Mouse (Mus musculus) gastrocnemius, postnatal 4 days (tissue): Measurements from ENCODE around the gene Heatr1. TPM values are rescaled to one million over a fixed set of nuclear protein-coding genes. Genes with fewer than 3 reads are reported as not detected.

Experiments used
- DNase-seq, 2 experiments: peaks; one replicate each; pipeline ENCODE4 v3.0.0; 2021 to 2022; ENCODE audit warnings: low spot score in 2 of 2, mixed read lengths in 2 of 2
- long read RNA-seq, 2 experiments: library from polyadenylated mRNA; stranded (forward); transcript quantifications; one replicate each; pipeline ENCODE4 v2.0.0; 2021
- total RNA-seq, 2 experiments: library from RNA; stranded (reverse); gene quantifications; 2 replicates each; pipeline ENCODE4 v1.2.3; 2021

Gene Heatr1
- 10 to 100 TPM; 14.8 to 17.4 TPM for total RNA-seq
- long read RNA-seq, experiment 1, full-length matches to known transcripts = 1 of 4 reads
- long read RNA-seq, experiment 1, partial matches to known transcripts = 2 of 4 reads
- long read RNA-seq, experiment 1, other reads (novel, unspliced or antisense) = 1 of 4 reads
- long read RNA-seq, experiment 2, full-length matches to known transcripts = 6 of 8 reads
- long read RNA-seq, experiment 2, partial matches to known transcripts = 0 of 8 reads
- long read RNA-seq, experiment 2, other reads (novel, unspliced or antisense) = 2 of 8 reads

DNA sequence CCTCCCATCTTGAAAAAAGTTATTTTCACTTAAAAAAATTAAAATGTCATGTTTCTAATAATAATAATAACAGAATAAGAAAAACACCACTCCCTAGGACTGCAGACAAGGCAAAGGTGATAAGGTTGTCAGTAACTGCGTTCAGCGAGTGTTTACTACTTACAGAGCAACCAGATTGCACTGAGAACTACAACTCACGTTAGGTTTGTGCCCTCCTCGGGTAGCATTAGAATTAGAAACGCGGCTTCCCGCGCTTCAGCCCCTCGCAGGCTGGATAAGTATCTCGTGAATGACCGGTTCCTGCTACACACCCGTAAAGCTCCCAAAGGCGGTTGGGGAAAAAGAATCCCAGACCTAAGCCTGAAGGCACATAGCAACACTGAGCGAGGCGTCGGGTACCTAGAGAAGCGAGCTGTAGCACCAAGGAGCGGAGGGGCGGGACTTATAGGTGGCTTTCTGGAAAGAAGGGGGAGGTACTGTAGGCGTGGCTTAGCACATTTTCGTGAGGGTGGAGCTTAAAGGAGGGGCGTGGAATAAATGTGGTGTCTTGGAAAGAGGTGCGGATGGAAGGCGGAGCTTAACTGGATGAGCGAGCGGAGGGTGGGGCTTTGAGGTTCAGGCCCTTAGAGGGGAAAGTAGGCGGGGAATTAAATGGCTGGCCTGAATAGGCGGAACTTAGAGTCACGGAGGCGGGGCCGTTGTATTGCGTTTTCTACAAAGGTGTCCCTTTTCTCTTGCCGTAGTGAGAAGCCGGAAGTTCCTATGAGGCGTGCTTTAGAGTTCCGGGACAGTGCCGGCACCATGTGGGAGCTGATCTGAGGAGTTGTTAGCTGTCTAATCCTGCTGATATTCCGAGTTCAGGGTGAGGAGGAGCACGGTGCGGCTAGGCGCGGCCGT, at the start of gene Heatr1:
Gene Heatr1, plus strand, starts transcription at position 419 of the 897 bp plus-strand sequence.
- DNase-seq = peak; percentile 66 to 84

GRCm38 (mm10) chr13:12346837-12347236, 48.0 kb upstream of the Heatr1 start:
- no peak for DNase-seq

GRCm38 (mm10) chr13:12349197-12349824, 45.5 kb upstream of the Heatr1 start:
- no peak for DNase-seq

DNA sequence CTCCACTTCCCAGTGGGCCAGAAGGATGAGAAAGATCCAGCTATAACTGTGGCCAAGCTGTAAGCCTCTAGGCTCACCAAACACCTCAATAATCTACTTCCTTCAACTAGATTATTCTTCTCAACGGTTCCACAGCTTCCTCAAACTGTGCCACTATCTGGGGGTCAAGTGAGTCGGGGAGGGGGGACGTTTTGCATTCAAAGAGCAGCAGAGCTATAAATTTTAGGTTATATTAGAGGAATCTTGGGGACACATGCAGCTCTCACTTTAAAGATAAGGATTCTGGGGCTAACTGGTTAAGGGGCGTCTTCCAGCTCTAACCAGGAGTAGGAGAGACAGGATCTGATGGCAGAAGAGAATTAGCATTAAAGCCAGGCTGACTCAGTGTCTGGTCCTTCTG, 38.6 kb upstream of the Heatr1 start:
- no peak for DNase-seq

GRCm38 (mm10) chr13:12357554-12357953, 37.3 kb upstream of the Heatr1 start:
- peak in 1 of 2 experiments; percentile 12 for DNase-seq

- no peak for DNase-seq
Measured at GRCm38 (mm10) chr13:12361486-12361885, 33.3 kb upstream of the Heatr1 start.

- DNase-seq = peak in 1 of 2 experiments; percentile 38
Measured at GRCm38 (mm10) chr13:12369041-12369621, 25.7 kb upstream of the Heatr1 start.

- DNase-seq = peak in 1 of 2 experiments; percentile 20
Measured at GRCm38 (mm10) chr13:12369930-12370329, 24.9 kb upstream of the Heatr1 start.

DNA sequence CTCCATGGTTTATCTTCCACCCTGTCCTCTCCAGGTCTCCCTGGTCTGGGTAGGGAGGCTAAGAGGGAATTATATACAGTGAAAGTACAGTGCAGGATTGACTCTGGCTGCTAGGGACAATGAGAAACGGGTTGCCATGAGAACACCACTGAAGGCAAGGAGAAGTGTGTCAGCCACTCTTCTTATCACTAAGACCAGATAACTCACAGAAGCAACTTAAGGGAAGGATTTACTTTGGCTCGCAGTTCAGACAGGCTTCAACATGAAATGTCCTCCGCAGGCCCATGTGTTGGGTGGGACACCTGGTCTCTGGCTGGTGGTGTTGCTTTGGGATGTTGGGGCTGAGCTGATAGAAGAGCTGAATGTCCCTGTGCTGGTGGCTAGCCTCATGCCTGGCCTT, 22.1 kb upstream of the Heatr1 start:
- DNase-seq = no peak

DNA sequence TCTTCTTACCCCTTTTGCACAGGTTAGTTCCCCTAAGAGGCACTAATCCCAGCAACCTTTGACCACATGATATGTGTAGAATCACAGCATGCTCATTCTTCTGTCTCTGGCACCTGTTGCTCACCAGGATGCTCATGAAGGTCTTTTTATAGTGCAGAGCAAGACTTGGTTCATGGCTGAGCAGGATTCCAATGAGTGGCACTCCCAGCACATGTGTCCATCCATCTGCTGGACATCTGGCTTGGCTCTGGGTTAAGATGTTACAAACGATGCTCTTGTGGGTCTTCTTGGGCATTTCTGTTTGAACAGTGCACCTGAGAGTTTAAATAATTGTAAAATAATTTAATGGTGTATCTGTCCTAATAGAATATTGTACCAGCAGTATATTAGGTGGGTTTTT, 18.0 kb upstream of the Heatr1 start:
- DNase-seq = no peak

DNA sequence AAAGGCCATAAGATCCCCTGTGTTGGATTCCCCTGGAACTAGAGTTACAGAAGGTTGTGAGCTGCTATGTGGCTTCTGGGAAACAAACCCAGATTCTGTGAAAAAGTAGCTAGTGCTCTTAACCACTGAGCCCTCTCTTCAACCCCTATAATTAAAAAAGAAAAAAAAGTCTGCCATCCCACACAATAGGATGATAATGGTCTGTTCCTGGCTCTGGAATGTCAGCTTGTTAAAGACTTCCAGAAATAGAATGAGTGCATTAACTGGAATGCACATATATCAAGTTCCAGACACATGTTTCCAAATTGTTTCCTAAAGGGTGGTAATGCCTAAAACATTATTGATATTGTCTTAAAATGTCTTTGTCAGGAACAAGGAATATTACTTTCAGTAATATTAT, 10.0 kb upstream of the Heatr1 start:
- no peak for DNase-seq

GRCm38 (mm10) chr13:12386286-12386685, 8.5 kb upstream of the Heatr1 start:
- no peak for DNase-seq

DNA sequence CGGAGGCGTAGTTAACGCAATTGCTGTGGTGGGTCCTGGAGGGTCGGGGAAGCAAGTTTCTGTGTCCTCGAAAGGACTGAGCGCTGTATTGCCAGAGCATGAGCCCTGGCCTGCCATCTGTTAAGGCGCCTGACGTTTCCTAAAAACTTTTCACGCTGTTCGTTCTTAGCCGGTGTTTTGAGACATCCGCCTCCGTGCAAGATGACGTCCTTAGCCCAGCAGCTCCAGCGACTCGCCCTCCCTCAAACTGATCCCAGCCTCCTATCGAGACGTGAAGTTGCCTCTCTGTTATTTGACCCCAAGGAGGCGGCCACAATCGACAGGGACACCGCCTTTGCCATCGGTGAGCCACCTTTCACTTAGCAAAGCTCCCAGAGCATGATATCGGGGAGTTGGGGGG, 744 bp downstream of the Heatr1 start:
- peak in 1 of 2 experiments; percentile 10 for DNase-seq

DNA sequence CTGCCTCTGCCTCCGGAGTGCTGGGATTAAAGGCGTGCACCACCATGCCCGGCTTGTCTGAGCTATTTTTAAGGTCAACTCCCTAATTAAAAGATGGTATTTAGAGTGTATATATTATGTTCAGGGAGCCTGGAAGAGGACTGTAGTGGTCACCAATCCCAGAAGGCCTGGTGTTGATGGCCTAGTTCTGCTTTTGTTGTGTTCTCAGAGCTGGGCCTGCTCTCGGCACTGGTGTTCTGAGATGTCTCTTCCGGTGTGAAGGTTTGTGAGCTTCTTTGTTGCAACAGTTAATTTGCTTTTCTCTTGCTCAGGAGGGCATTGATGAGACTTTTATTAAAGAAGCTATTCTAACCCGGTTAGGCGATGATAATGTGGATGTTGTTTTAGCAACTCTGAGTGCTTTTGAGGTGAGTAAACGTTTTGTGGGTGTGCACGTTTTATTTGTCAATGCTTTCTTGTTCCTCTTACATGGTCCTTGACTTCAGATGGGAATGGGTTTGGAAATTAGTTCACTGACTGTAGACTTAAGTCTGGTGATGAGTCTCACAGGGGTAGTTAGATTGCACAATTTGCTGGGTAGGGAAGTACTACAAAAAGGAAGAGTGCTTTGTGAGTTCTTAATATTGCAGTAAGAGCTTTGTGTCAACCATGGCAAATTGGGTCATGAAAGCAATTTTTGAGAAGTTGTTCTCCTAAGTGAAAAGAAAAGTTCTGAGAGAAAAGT, 13.7 kb downstream of the Heatr1 start:
- no peak for DNase-seq

- no peak for DNase-seq
Measured at GRCm38 (mm10) chr13:12412016-12412415, 17.2 kb downstream of the Heatr1 start.

- no peak for DNase-seq
Measured at GRCm38 (mm10) chr13:12420596-12420995, 25.8 kb downstream of the Heatr1 start.

GRCm38 (mm10) chr13:12428556-12428955, 33.7 kb downstream of the Heatr1 start:
- no peak for DNase-seq

- DNase-seq = no peak
Measured at GRCm38 (mm10) chr13:12433843-12434242, 39.0 kb downstream of the Heatr1 start.

GRCm38 (mm10) chr13:12439586-12439985, 44.8 kb downstream of the Heatr1 start:
- DNase-seq = no peak

- no peak for DNase-seq
Measured at GRCm38 (mm10) chr13:12440813-12441212, 46.0 kb downstream of the Heatr1 start.
